Mouse (Mus musculus): ENCODE data around the gene Stk11.

Stk11 gene

GRCm38 (mm10) chr10:80170601-80171021 is 55.0 kb downstream of the Stk11 start:
- DNase-seq (ENCODE audit: low spot score) = no peak

- no peak for DNase-seq (ENCODE audit: low spot score)
Measured at GRCm38 (mm10) chr10:80171252-80171651, 55.6 kb downstream of the Stk11 start.

GRCm38 (mm10) chr10:80171760-80172526 is 56.3 kb downstream of the Stk11 start:
- no peak for DNase-seq (ENCODE audit: low spot score)

- peak; percentile 92 for DNase-seq (ENCODE audit: low spot score)
Measured at GRCm38 (mm10) chr10:80172527-80173292, 57.1 kb downstream of the Stk11 start, which contains the start of gene 1600002K03Rik. Gene 1600002K03Rik, plus strand, starts transcription at chr10:80172944.

GRCm38 (mm10) chr10:80173358-80173757 is 57.8 kb downstream of the Stk11 start:
- DNase-seq (ENCODE audit: low spot score) = no peak

GRCm38 (mm10) chr10:80173955-80174640 is 58.5 kb downstream of the Stk11 start:
- no peak for DNase-seq (ENCODE audit: low spot score)

- DNase-seq (ENCODE audit: low spot score) = no peak
Measured at GRCm38 (mm10) chr10:80174705-80175104, 59.1 kb downstream of the Stk11 start.

- DNase-seq (ENCODE audit: low spot score) = no peak
Measured at GRCm38 (mm10) chr10:80175536-80176269, 60.1 kb downstream of the Stk11 start.

- no peak for DNase-seq (ENCODE audit: low spot score)
Measured at GRCm38 (mm10) chr10:80176270-80176834, 60.7 kb downstream of the Stk11 start.

GRCm38 (mm10) chr10:80177441-80178279 is 62.1 kb downstream of the Stk11 start:
- DNase-seq (ENCODE audit: low spot score) = no peak

- peak; percentile 61 for DNase-seq (ENCODE audit: low spot score)
Measured at GRCm38 (mm10) chr10:80179068-80180051, 63.8 kb downstream of the Stk11 start, which contains the start of gene Efna2. Gene Efna2, plus strand, starts transcription at chr10:80179482.

Measured in testis, postnatal 10 days (tissue).